Mouse (Mus musculus) embryonic fibroblast, embryonic 13.5 days (primary cell): ENCODE measurements around the gene App.

Source experiments
- CTCF ChIP-seq: IDR thresholded peaks from 2 replicates; pipeline ENCODE4 v1.5.1; 2011; ENCODE audit warnings: mild to moderate bottlenecking, control low read depth, low read length, moderate library complexity, borderline replicate concordance; ENCODE audit not compliant: insufficient read depth
- POLR2A ChIP-seq: IDR thresholded peaks from 2 replicates; pipeline ENCODE4 v1.6.1; 2011; ENCODE audit warnings: low read depth, mild to moderate bottlenecking, control low read depth, low read length, moderate library complexity

GRCm38 (mm10) chr16:85010651-85011050 lies 162.9 kb downstream of the App start:
- TF ChIP-seq CTCF (no peak), POLR2A (no peak)
